Mouse (Mus musculus) forebrain, embryonic 16.5 days (tissue): ENCODE data around the gene Tmeff1. TPM values are rescaled to one million over a fixed set of nuclear protein-coding genes. Genes with fewer than 3 reads are reported as not detected.

Source experiments
- ATAC-seq: fragments of 200-750 bp; cut with Nextera tagmentation; 2 replicates; pipeline ENCODE4 v1.8.0; 2017; ENCODE audit warnings: mild to moderate bottlenecking, moderate library complexity
- H3K27ac ChIP-seq: fragments of 300-500 bp; sonication (generic); 2 replicates; pipeline ENCODE4 v1.5.1; 2014; ENCODE audit warnings: low read length, control low read depth
- H3K27me3 ChIP-seq: fragments of 300-500 bp; sonication (generic); replicated peaks from 2 replicates; pipeline ENCODE4 v1.6.1; 2014; ENCODE audit warnings: low read length; ENCODE audit not compliant: control insufficient read depth, insufficient read depth
- H3K36me3 ChIP-seq: fragments of 300-500 bp; sonication (generic); 2 replicates; pipeline ENCODE4 v1.6.1; 2014; ENCODE audit not compliant: control insufficient read depth, insufficient read depth
- H3K4me1 ChIP-seq: fragments of 300-500 bp; sonication (generic); replicated peaks from 2 replicates; pipeline ENCODE4 v1.6.1; 2014; ENCODE audit warnings: low read length; ENCODE audit not compliant: control insufficient read depth, insufficient read depth
- H3K4me2 ChIP-seq: fragments of 300-500 bp; sonication (generic); 2 replicates; pipeline ENCODE4 v1.6.1; 2014; ENCODE audit warnings: mild to moderate bottlenecking, low read length, control low read depth
- H3K4me3 ChIP-seq: fragments of 300-500 bp; sonication (generic); replicated peaks from 2 replicates; pipeline ENCODE4 v1.5.1; 2014; ENCODE audit warnings: mild to moderate bottlenecking, low read length, control low read depth
- H3K9ac ChIP-seq: fragments of 300-500 bp; sonication (generic); replicated peaks from 2 replicates; pipeline ENCODE4 v1.6.1; 2014; ENCODE audit warnings: low read depth, low read length, control low read depth
- H3K9me3 ChIP-seq: fragments of 300-500 bp; sonication (generic); 2 replicates; pipeline ENCODE4 v1.6.1; 2016; ENCODE audit warnings: low read length; ENCODE audit not compliant: control insufficient read depth
- WGBS: fragments of 180-500 bp; shearing (Covaris S2); extraction: QIAGEN DNeasy Blood & Tissue Kit; methylation state at CpG from one replicate; pipeline ENCODE4 v1.1.7; 2014; 5-methylcytosine and 5-hydroxymethylcytosine counted together
- polyA plus RNA-seq: library from polyadenylated mRNA; unstranded; fragments of >200 nt; fragmentation: Nextera tagmentation; extraction: Ambion mirVana; gene quantifications from 2 replicates; pipeline ENCODE4 v1.2.1, GENCODE M21; 2015

The Tmeff1 gene
- polyA plus RNA-seq, 1 experiment from 2014 or later: 205 TPM

GRCm38 (mm10) chr4:48650617-48651360 lies 65.8 kb downstream of the Tmeff1 start:
- no peaks in the 10 kb centered on the region for H3K4me1 ChIP-seq
- no peak for ATAC-seq
- no peak overlapping the region for H3K4me3 ChIP-seq
- H3K4me2 ChIP-seq: no peak overlapping the region
- H3K27ac ChIP-seq: no peak overlapping the region
- H3K27me3 ChIP-seq: no peaks in the 10 kb centered on the region
- H3K9ac ChIP-seq: no peak overlapping the region
- H3K9me3 ChIP-seq: no peaks in the 10 kb centered on the region
- 87% methylated on average over 10 of the region's 10 CpGs for WGBS
- H3K36me3 ChIP-seq: peaks cover 34% of the 10 kb centered on the region

GRCm38 (mm10) chr4:48654118-48654517 lies 69.1 kb downstream of the Tmeff1 start:
- Histone ChIP-seq H3K4me1 (no peaks in the 10 kb centered on the region), H3K4me2 (no peak overlapping the region), H3K36me3 (peaks cover 27% of the 10 kb centered on the region), H3K4me3 (no peak overlapping the region), H3K27ac (no peak overlapping the region), H3K9ac (no peak overlapping the region), H3K27me3 (no peaks in the 10 kb centered on the region), H3K9me3 (no peaks in the 10 kb centered on the region)
- ATAC-seq: no peak
- 82% methylated on average over 4 of the region's 4 CpGs for WGBS

DNA sequence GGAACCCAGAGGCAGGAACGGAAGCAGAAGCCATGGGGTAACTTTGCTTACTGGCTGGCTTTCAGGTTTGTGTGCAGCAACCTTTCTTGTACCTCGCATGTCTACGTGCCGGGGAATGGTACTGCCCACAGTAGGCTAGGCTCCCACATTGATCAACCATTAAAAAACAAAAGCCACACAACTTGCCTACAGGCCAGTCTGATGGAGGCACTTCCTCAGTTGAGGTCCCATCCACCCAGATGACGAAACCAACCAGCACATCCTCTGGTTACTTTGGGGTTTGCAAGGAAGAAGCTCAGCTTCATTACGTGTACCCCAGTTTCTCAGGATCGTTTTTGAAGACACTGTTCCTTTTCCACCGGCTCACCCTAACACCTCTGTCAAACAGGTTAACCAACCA lies 71.6 kb downstream of the Tmeff1 start:
- ATAC-seq: no peak
- Histone ChIP-seq H3K4me3 (no peak overlapping the region), H3K36me3 (peaks cover 27% of the 10 kb centered on the region), H3K4me1 (peaks cover 7% of the 10 kb centered on the region; the same call in 1 of the 2 replicates), H3K9me3 (no peaks in the 10 kb centered on the region), H3K4me2 (no peak overlapping the region), H3K9ac (no peak overlapping the region), H3K27me3 (no peaks in the 10 kb centered on the region), H3K27ac (no peak overlapping the region)
- 96% methylated on average over 8 of the region's 8 CpGs for WGBS

DNA sequence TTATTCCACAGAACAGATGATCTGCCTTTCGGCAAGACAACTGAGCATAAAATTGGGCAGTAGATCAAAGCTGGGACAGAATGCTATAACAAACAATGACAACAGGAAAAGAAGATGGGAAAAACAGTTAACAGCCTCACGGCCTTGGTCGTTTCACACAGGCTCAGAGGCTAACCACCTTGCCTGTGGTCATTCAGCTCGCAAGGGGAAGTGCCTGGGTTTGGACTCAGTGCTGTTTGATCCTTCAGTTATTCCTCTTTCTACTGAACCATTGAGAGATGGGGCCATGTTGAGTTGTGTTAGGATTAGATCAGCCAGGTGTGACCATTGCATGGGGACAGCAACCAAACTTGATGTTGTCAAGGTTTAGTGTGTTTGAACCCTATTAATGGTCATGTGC lies 75.2 kb downstream of the Tmeff1 start:
- no peak overlapping the region for H3K4me3 ChIP-seq
- H3K36me3 ChIP-seq: peaks cover 30% of the 10 kb centered on the region
- no peak overlapping the region for H3K9ac ChIP-seq
- no peak overlapping the region for H3K4me2 ChIP-seq
- peaks cover 7% of the 10 kb centered on the region; the same call in 1 of the 2 replicates for H3K4me1 ChIP-seq
- no peak overlapping the region for H3K27ac ChIP-seq
- H3K9me3 ChIP-seq: no peaks in the 10 kb centered on the region
- ATAC-seq: no peak
- WGBS: 82% methylated on average over 4 of the region's 4 CpGs
- H3K27me3 ChIP-seq: no peaks in the 10 kb centered on the region

DNA sequence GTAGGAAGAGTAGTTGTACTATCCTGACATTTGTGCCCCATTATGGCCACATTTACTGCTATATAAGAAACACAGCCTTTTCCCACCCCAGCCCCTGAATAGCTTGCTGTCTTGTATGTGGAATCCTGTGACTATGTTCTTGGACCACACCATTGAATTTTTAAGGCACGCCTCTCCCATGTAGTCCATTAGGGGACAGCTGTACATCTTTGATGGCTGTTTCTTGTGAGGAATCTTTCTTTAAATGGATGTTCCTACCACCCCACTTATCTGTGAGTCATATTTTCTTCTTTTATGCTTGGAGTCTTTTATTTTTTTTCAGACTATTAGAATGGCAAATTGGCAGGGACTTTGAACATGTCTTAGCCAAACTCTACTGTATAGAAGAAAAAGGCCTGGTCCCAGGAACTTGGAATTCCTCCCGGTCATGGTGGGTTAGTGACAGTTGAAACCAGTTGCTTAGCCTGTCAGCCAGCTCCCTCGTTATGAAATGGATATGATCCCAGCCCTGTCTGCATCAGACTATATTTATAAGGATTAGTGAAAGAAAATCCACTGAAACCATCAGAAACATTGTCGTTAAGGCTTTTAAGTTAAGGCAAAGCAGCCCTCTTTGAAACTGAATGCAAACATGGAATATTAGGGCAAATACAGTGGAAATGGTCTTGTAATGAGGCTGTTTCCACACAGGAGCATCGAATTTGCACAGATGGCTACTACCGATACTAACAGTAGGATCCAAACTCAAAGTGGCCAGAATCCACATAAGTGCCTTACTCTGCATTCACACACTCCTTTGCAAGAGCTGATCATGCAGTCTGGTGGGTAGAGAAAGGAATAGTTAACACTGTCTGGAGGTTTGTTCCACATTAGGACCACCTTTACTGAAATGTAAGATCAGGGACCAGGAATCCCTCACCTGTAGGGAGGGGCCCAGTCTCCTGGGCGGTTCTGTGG lies 75.9 kb downstream of the Tmeff1 start:
- WGBS: 59% methylated on average over 7 of the region's 7 CpGs
- Histone ChIP-seq H3K4me1 (peaks cover 7% of the 10 kb centered on the region; the same call in 1 of the 2 replicates), H3K9me3 (no peaks in the 10 kb centered on the region), H3K27ac (0 out of 2 replicates have a peak overlapping the region, but pooled peaks have one; percentile 29), H3K4me2 (no peak overlapping the region), H3K27me3 (no peaks in the 10 kb centered on the region), H3K9ac (no peak overlapping the region), H3K4me3 (no peak overlapping the region), H3K36me3 (peaks cover 28% of the 10 kb centered on the region)
- peak; percentile 50 for ATAC-seq

DNA sequence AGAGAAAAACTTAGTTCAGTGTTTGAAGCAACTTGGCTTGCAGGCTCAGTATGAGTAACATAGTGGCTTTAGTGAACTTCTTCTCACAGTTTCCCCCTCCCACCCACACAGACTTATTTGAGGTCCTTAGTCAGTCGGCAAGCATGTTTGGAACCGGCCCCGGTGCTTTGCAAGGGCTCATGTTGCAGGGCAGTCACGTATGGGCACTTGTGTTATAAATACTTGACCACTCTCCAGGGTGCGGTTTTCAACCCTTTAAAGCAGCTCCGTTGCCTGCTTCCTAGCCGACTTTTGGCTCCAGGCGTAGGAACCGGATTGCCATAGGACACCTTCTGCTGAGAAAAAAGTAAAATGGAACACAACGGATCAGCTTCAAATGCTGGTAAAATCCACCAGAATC lies 78.3 kb downstream of the Tmeff1 start, which contains the start of gene Cavin4:
Gene Cavin4, plus strand, starts transcription at position 244 of the 400 bp plus-strand sequence.
- WGBS: 91% methylated on average over 10 of the region's 10 CpGs
- no peak within 1 kb of the TSS for H3K4me3 ChIP-seq
- H3K4me2 ChIP-seq: no peak within 1 kb of the TSS
- no peak within 1 kb of the TSS for H3K27ac ChIP-seq
- peaks cover 7% of the 10 kb centered on the region; the same call in 1 of the 2 replicates for H3K4me1 ChIP-seq
- H3K9me3 ChIP-seq: no peaks in the 10 kb centered on the region
- H3K36me3 ChIP-seq: peaks cover 30% of the 10 kb centered on the region
- no peak within 1 kb of the TSS for H3K9ac ChIP-seq
- no peak for ATAC-seq
- no peaks in the 10 kb centered on the region for H3K27me3 ChIP-seq

- Histone ChIP-seq H3K27me3 (no peaks in the 10 kb centered on the region), H3K9ac (no peak overlapping the region), H3K4me1 (peaks cover 7% of the 10 kb centered on the region; the same call in 1 of the 2 replicates), H3K4me2 (no peak overlapping the region), H3K36me3 (peaks cover 25% of the 10 kb centered on the region), H3K27ac (no peak overlapping the region), H3K9me3 (no peaks in the 10 kb centered on the region), H3K4me3 (no peak overlapping the region)
- no peak for ATAC-seq
- WGBS: 95% methylated on average over 6 of the region's 6 CpGs
Observed at GRCm38 (mm10) chr4:48664021-48664420, 79.0 kb downstream of the Tmeff1 start.

DNA sequence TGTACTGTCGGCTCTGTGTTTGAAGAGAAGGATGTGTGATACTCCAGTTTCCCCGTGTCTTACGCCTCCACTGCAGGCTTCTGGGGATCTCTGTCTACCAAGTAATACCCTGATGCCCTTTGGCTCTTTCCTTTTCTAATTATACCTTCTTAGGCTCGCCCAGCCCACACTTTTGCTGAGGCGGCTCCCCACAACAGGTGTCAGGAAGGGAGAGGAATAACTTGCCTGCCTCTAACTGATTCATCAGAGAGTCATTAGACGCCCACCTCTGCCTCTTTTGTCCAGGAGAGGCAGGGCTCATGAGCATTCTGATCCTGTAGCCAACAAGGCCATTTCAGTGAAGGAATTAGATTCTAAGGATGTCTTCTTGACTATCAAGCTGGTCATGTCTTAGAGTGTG lies 82.3 kb downstream of the Tmeff1 start:
- H3K27me3 ChIP-seq: no peaks in the 10 kb centered on the region
- H3K36me3 ChIP-seq: peaks cover 17% of the 10 kb centered on the region
- 88% methylated on average over 6 of the region's 6 CpGs for WGBS
- no peak overlapping the region for H3K27ac ChIP-seq
- no peaks in the 10 kb centered on the region for H3K4me1 ChIP-seq
- ATAC-seq: no peak
- H3K9ac ChIP-seq: no peak overlapping the region
- no peak overlapping the region for H3K4me2 ChIP-seq
- H3K4me3 ChIP-seq: no peak overlapping the region
- no peaks in the 10 kb centered on the region for H3K9me3 ChIP-seq

DNA sequence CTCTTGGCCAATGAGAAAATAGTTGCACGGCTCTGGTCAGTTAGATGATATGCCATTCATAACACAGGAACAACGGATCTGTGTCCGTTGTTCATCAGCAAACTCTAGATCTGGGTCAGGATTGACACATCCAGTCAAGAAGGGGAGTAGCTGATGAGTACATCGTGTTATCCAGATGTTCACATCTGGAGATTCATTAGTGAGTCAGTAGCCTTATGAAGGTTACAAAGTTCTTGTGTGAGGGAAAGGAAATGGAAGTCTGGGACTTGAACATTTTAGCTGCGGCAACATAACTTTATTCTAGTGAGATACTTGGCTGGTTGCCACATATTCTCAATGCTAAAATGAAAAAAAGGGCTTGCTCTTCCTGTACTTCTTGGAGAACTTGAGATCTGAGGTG lies 87.9 kb downstream of the Tmeff1 start:
- 89% methylated on average over 5 of the region's 5 CpGs for WGBS
- Histone ChIP-seq H3K9me3 (no peaks in the 10 kb centered on the region), H3K9ac (no peak overlapping the region), H3K4me2 (no peak overlapping the region), H3K27ac (no peak overlapping the region), H3K4me1 (no peaks in the 10 kb centered on the region), H3K4me3 (no peak overlapping the region), H3K36me3 (peaks cover 18% of the 10 kb centered on the region), H3K27me3 (no peaks in the 10 kb centered on the region)
- ATAC-seq: no peak
